Mouse (Mus musculus) erythroblast, embryonic 14.5 days (primary cell): ENCODE data around the gene Fgd2.
"Not testable (repeated sequence)": the region's sequence is repeated elsewhere in the genome, so short reads cannot be mapped to it uniquely, and the experiment has no call there.

ENCODE experiments used
- GATA1 ChIP-seq: IDR thresholded peaks from 2 replicates; pipeline ENCODE4 v1.6.1; 2012; ENCODE audit warnings: low read length, inconsistent platforms, mixed read lengths
- TAL1 ChIP-seq: IDR thresholded peaks from 3 replicates; pipeline ENCODE4 v1.6.1; 2012; ENCODE audit warnings: low read length, inconsistent platforms, mixed read lengths

GRCm38 (mm10) chr17:29317380-29317779 lies 43.3 kb upstream of the Fgd2 start, which contains the start of gene Pi16:
- not testable (repeated sequence) for TF ChIP-seq TAL1, GATA1
